Mouse (Mus musculus): ENCODE results near the gene Olfr1370. TPM values are rescaled to one million over a fixed set of nuclear protein-coding genes. Genes with fewer than 3 reads are reported as not detected.

Gene Olfr1370
- polyA plus RNA-seq (2014; fragmentation: Illumina TruSeq; extraction: RNeasy Lipid Tissue Mini Kit (QIAGEN cat#74804); ENCODE audit: low replicate concordance): not detected

GRCm38 (mm10) chr13:21074847-21075246 is at the start of gene Olfr1370:
TSS of gene Olfr1370 (minus strand) at chr13:21074947.

GRCm38 (mm10) chr13:21111183-21111582 is 36.4 kb upstream of the Olfr1370 start, which contains the start of gene Olfr1369-ps1:
TSS of gene Olfr1369-ps1 (plus strand) at chr13:21111483.

Other genes starting within 250 kb of the Olfr1370 start
- not detected for gene Olfr1369-ps1, start 36.5 kb upstream of the Olfr1370 start, polyA plus RNA-seq (2014; fragmentation: Illumina TruSeq; extraction: RNeasy Lipid Tissue Mini Kit (QIAGEN cat#74804); ENCODE audit: low replicate concordance)
- gene Olfr263, start 54.7 kb upstream of the Olfr1370 start, polyA plus RNA-seq (2014; fragmentation: Illumina TruSeq; extraction: RNeasy Lipid Tissue Mini Kit (QIAGEN cat#74804); ENCODE audit: low replicate concordance): not detected
- not detected for gene Olfr1368, start 70.9 kb upstream of the Olfr1370 start, polyA plus RNA-seq (2014; fragmentation: Illumina TruSeq; extraction: RNeasy Lipid Tissue Mini Kit (QIAGEN cat#74804); ENCODE audit: low replicate concordance)
- 20.1 TPM for gene Trim27, start 104.5 kb upstream of the Olfr1370 start, polyA plus RNA-seq (2014; fragmentation: Illumina TruSeq; extraction: RNeasy Lipid Tissue Mini Kit (QIAGEN cat#74804); ENCODE audit: low replicate concordance)
- gene Gpx5, start 217.8 kb upstream of the Olfr1370 start, polyA plus RNA-seq (2014; fragmentation: Illumina TruSeq; extraction: RNeasy Lipid Tissue Mini Kit (QIAGEN cat#74804); ENCODE audit: low replicate concordance): not detected
- gene Gpx6, start 237.2 kb upstream of the Olfr1370 start, polyA plus RNA-seq (2014; fragmentation: Illumina TruSeq; extraction: RNeasy Lipid Tissue Mini Kit (QIAGEN cat#74804); ENCODE audit: low replicate concordance): not detected